Mouse (Mus musculus) embryo, embryonic 10 days (tissue): ENCODE measurements at regions not wholly inside any gene's neighbourhood (a gene's known extent, or its start where the extent isn't known, plus 50 kb on each side); places are given as distances from the start of the nearest gene placed in this dataset.
A peak's percentile ranks its signal among the peaks of the same experiment; 100 is the strongest.

ENCODE experiments used
- DNase-seq: peaks from one replicate; pipeline ENCODE4 v3.0.0-alpha.2; 2015; ENCODE audit warnings: low spot score

GRCm38 (mm10) chr2:74187963-74188790, 277.1 kb upstream of the Atp5g3 start:
- DNase-seq: no peak

GRCm38 (mm10) chr2:74178106-74178505, 267.0 kb upstream of the Atp5g3 start:
- DNase-seq: no peak

- no peak for DNase-seq
These were observed 257.8 kb upstream of the Atp5g3 start for GRCm38 (mm10) chr2:74168776-74169570.

- DNase-seq: no peak
These were observed 257.2 kb upstream of the Atp5g3 start for GRCm38 (mm10) chr2:74168307-74168706.

GRCm38 (mm10) chr2:74154062-74154461, 242.9 kb upstream of the Atp5g3 start:
- DNase-seq: no peak

GRCm38 (mm10) chr2:74153247-74153850, 242.2 kb upstream of the Atp5g3 start:
- no peak for DNase-seq

- no peak for DNase-seq
These were observed 241.6 kb upstream of the Atp5g3 start for GRCm38 (mm10) chr2:74152534-74153246.

GRCm38 (mm10) chr2:74147193-74147592, 236.1 kb upstream of the Atp5g3 start:
- no peak for DNase-seq

- DNase-seq: no peak
These were observed 225.5 kb upstream of the Atp5g3 start for GRCm38 (mm10) chr2:74136624-74137003.

GRCm38 (mm10) chr2:74135963-74136623, 225.0 kb upstream of the Atp5g3 start:
- no peak for DNase-seq

- DNase-seq: peak; percentile 41
These were observed 219.0 kb upstream of the Atp5g3 start for GRCm38 (mm10) chr2:74130141-74130588.

- DNase-seq: peak; percentile 54
These were observed 217.8 kb upstream of the Atp5g3 start for GRCm38 (mm10) chr2:74128782-74129538.

GRCm38 (mm10) chr2:74127136-74127535, 216.0 kb upstream of the Atp5g3 start:
- no peak for DNase-seq

GRCm38 (mm10) chr2:74124252-74124651, 213.1 kb upstream of the Atp5g3 start:
- no peak for DNase-seq

- DNase-seq: no peak
These were observed 212.4 kb upstream of the Atp5g3 start for GRCm38 (mm10) chr2:74123360-74124074.

- no peak for DNase-seq
These were observed 211.8 kb upstream of the Atp5g3 start for GRCm38 (mm10) chr2:74122937-74123336.

GRCm38 (mm10) chr2:74120051-74120450, 208.9 kb upstream of the Atp5g3 start:
- DNase-seq: peak; percentile 18

- peak; percentile 21 for DNase-seq
These were observed 208.2 kb upstream of the Atp5g3 start for GRCm38 (mm10) chr2:74119167-74119937.

GRCm38 (mm10) chr2:74106472-74106871, 195.3 kb upstream of the Atp5g3 start:
- no peak for DNase-seq
